Mouse (Mus musculus): Measurements from ENCODE around the gene Klhl5. TPM values are rescaled to one million over a fixed set of nuclear protein-coding genes. Genes with fewer than 3 reads are reported as not detected.

Klhl5 gene
- total RNA-seq, 2 experiments from 2014 or later, result 5.4 to 7.3 TPM

GRCm38 (mm10) chr5:65178477-65178876, 71.1 kb downstream of the Klhl5 start:
- DNase-seq, result no peak
- intact Hi-C loops (cut with DNase I), result no loop called here

GRCm38 (mm10) chr5:65181160-65181793, 73.9 kb downstream of the Klhl5 start:
- intact Hi-C loops (cut with DNase I), result no loop called here
- no peak for DNase-seq

- no peak for DNase-seq
Observed at GRCm38 (mm10) chr5:65181794-65182169, 74.4 kb downstream of the Klhl5 start.

GRCm38 (mm10) chr5:65182268-65182667, 74.9 kb downstream of the Klhl5 start:
- no peak for DNase-seq
- intact Hi-C loops (cut with DNase I), result no loop called here

More at GRCm38 (mm10) chr5:65181794-65182169, 74.4 kb downstream of the Klhl5 start:
- intact Hi-C loops (cut with DNase I), result no loop called here

GRCm38 (mm10) chr5:65191601-65192000, 84.3 kb downstream of the Klhl5 start:
- DNase-seq, result no peak
- intact Hi-C loops (cut with DNase I), result no loop called here

- intact Hi-C loops (cut with DNase I), result no loop called here
- no peak for DNase-seq
Observed at GRCm38 (mm10) chr5:65194441-65194840, 87.1 kb downstream of the Klhl5 start.

- intact Hi-C loops (cut with DNase I), result no loop called here
- peak; percentile 93 to 97 for DNase-seq
Observed at GRCm38 (mm10) chr5:65199346-65200128, 92.2 kb downstream of the Klhl5 start, which contains the start of gene Wdr19. TSS of gene Wdr19 (plus strand) at chr5:65199696.

GRCm38 (mm10) chr5:65204726-65205125, 97.4 kb downstream of the Klhl5 start:
- intact Hi-C loops (cut with DNase I), result no loop called here
- DNase-seq, result no peak

- intact Hi-C loops (cut with DNase I), result loop anchor here (2.0 to 10.0 kb wide), 3 partner anchors 136 to 329 kb away; no protein-coding TSS in a partner anchor
- no peak for DNase-seq
Observed at GRCm38 (mm10) chr5:65213321-65213720, 106.0 kb downstream of the Klhl5 start.

Other genes with a start within 250 kb of the Klhl5 start
- gene Tlr1, start 174.0 kb upstream of the Klhl5 start, total RNA-seq (2021), result under 1 TPM; 0.10 to 0.15 TPM
- 1 to 10 TPM; 1.0 TPM for gene Tlr6, start 147.4 kb upstream of the Klhl5 start, total RNA-seq (2021)
- gene Fam114a1, start 137.5 kb upstream of the Klhl5 start, total RNA-seq (2021), result 10 to 100 TPM; 10.0 to 12.4 TPM
- gene Tmem156, start 15.4 kb upstream of the Klhl5 start, total RNA-seq (2021), result not detected
- gene Wdr19, start 92.2 kb downstream of the Klhl5 start, total RNA-seq (2021), result 1 to 10 TPM; 1.1 to 1.9 TPM
- gene Rfc1, start 228.1 kb downstream of the Klhl5 start, total RNA-seq (2021), result 10 to 100 TPM; 17.9 to 21.1 TPM
- gene Klb, start 240.8 kb downstream of the Klhl5 start, total RNA-seq (2021), result under 1 TPM; 0.15 to 0.18 TPM

Measured in gastrocnemius, postnatal 36 days (tissue).